Mouse (Mus musculus) CH12.LX (cell line): ENCODE measurements around the gene Prkci. TPM values are rescaled to one million over a fixed set of nuclear protein-coding genes. Genes with fewer than 3 reads are reported as not detected.

Experiments
- DNase-seq: peaks from one replicate; pipeline ENCODE4 v3.0.0-alpha.2; 2013; ENCODE audit errors: extremely low read depth
- H3K27ac ChIP-seq: 2 replicates; pipeline ENCODE4 v1.5.1; 2012; ENCODE audit warnings: low read depth, mild to moderate bottlenecking, control low read depth, moderate library complexity; ENCODE audit not compliant: insufficient read depth
- H3K27me3 ChIP-seq: replicated peaks from 2 replicates; pipeline ENCODE3; 2012; ENCODE audit warnings: inconsistent platforms
- H3K36me3 ChIP-seq, 2 experiments: replicated peaks in 1 of 2; 2 replicates each; pipeline versions ENCODE3 to v1.6.1; 2012; ENCODE audit warnings: inconsistent platforms in 1 of 2, low read length in 1 of 2, mild to moderate bottlenecking in 1 of 2, mixed read lengths in 1 of 2, moderate library complexity in 1 of 2; ENCODE audit not compliant: control insufficient read depth in 1 of 2, insufficient read depth in 1 of 2
- H3K4me1 ChIP-seq, 2 experiments: 2 replicates each; pipeline ENCODE4 v1.6.1; 2012; ENCODE audit warnings: inconsistent platforms in 1 of 2, moderate library complexity in 1 of 2; ENCODE audit not compliant: insufficient read depth in 2 of 2, control insufficient read depth in 1 of 2
- H3K4me2 ChIP-seq: 2 replicates; pipeline ENCODE4 v1.6.1; 2012; ENCODE audit warnings: low read depth, mild to moderate bottlenecking, control low read depth; ENCODE audit not compliant: poor library complexity, insufficient read depth, severe bottlenecking
- H3K4me3 ChIP-seq, 3 experiments: fragments of 150-350 bp in 1 of 3; sonication (generic) in 1 of 3; replicated peaks in 1 of 3; 2 replicates each; pipeline versions ENCODE3 to v1.5.1; 2011 to 2012; ENCODE audit warnings: low read depth in 2 of 3, low read length in 2 of 3, mild to moderate bottlenecking in 2 of 3, moderate library complexity in 2 of 3, control low read depth in 1 of 3, improper control_type of control experiment in 1 of 3, inconsistent platforms in 1 of 3, mixed read lengths in 1 of 3; ENCODE audit not compliant: poor library complexity in 1 of 3
- H3K79me2 ChIP-seq: replicated peaks from 2 replicates; pipeline ENCODE4 v1.6.1; 2012; ENCODE audit warnings: mild to moderate bottlenecking, moderate library complexity; ENCODE audit not compliant: control insufficient read depth, poor library complexity, insufficient read depth, severe bottlenecking; ENCODE audit errors: extremely low read depth
- H3K9ac ChIP-seq: 2 replicates; pipeline ENCODE4 v1.6.1; 2012; ENCODE audit warnings: low read depth, mild to moderate bottlenecking, control low read depth, moderate library complexity; ENCODE audit not compliant: insufficient read depth
- H3K9me3 ChIP-seq: replicated peaks from 2 replicates; pipeline ENCODE3; 2012; ENCODE audit warnings: low read length, inconsistent platforms, mixed read lengths
- BHLHE40 ChIP-seq: IDR thresholded peaks from 2 replicates; pipeline ENCODE4 v1.6.1; 2011; ENCODE audit warnings: mild to moderate bottlenecking, low read depth, low read length, improper control_type of control experiment
- CTCF ChIP-seq, 2 experiments: IDR thresholded peaks in 1 of 2; conservative IDR thresholded peaks in 1 of 2; 2 replicates each; pipeline ENCODE4 v1.5.1; 2011 to 2012; ENCODE audit warnings: low read depth in 2 of 2, low read length in 2 of 2, improper control_type of control experiment in 1 of 2, inconsistent platforms in 1 of 2, mild to moderate bottlenecking in 1 of 2, moderate library complexity in 1 of 2
- JUN ChIP-seq: IDR thresholded peaks from 2 replicates; pipeline ENCODE4 v1.6.1; 2011; ENCODE audit warnings: low read depth, mild to moderate bottlenecking, low read length, improper control_type of control experiment, moderate library complexity; ENCODE audit not compliant: insufficient read depth
- JUND ChIP-seq: conservative IDR thresholded peaks from 2 replicates; pipeline ENCODE4 v1.6.1; 2011; ENCODE audit warnings: low read depth, low read length, improper control_type of control experiment
- MXI1 ChIP-seq: IDR thresholded peaks from 2 replicates; pipeline ENCODE4 v1.6.1; 2011; ENCODE audit warnings: mild to moderate bottlenecking, low read depth, low read length, improper control_type of control experiment
- MYC ChIP-seq: IDR thresholded peaks from 2 replicates; pipeline ENCODE4 v1.6.1; 2011; ENCODE audit warnings: low read depth, mild to moderate bottlenecking, improper control_type of control experiment, low read length
- POLR2AphosphoS2 ChIP-seq: IDR thresholded peaks from 2 replicates; pipeline ENCODE4 v1.6.1; 2011; ENCODE audit warnings: low read depth, low read length, improper control_type of control experiment
- RAD21 ChIP-seq: IDR thresholded peaks from 2 replicates; pipeline ENCODE4 v1.6.1; 2011; ENCODE audit warnings: low read depth, mild to moderate bottlenecking, low read length, improper control_type of control experiment, moderate library complexity
- RCOR1 ChIP-seq: conservative IDR thresholded peaks from 2 replicates; pipeline ENCODE4 v1.6.1; 2012; ENCODE audit warnings: low read depth, mild to moderate bottlenecking, inconsistent platforms, low read length, improper control_type of control experiment
- SIN3A ChIP-seq: IDR thresholded peaks from 2 replicates; pipeline ENCODE4 v1.6.1; 2012; ENCODE audit warnings: low read length, improper control_type of control experiment, inconsistent platforms
- SMC3 ChIP-seq: IDR thresholded peaks from 2 replicates; pipeline ENCODE4 v1.6.1; 2011; ENCODE audit warnings: low read depth, low read length, improper control_type of control experiment
- TCF12 ChIP-seq: IDR thresholded peaks from 2 replicates; pipeline ENCODE4 v1.6.1; 2014; ENCODE audit warnings: low read depth, mild to moderate bottlenecking, inconsistent platforms, low read length, improper control_type of control experiment
- USF1 ChIP-seq: IDR thresholded peaks from 2 replicates; pipeline ENCODE4 v1.6.1; 2014; ENCODE audit warnings: low read depth, mild to moderate bottlenecking, inconsistent platforms, low read length, improper control_type of control experiment
- USF2 ChIP-seq: conservative IDR thresholded peaks from 2 replicates; pipeline ENCODE4 v1.6.1; 2011; ENCODE audit warnings: low read depth, low read length, improper control_type of control experiment
- ZKSCAN1 ChIP-seq: IDR thresholded peaks from 2 replicates; pipeline ENCODE4 v1.6.1; 2012; ENCODE audit warnings: low read depth, inconsistent platforms, low read length, improper control_type of control experiment, borderline replicate concordance
- ZNF384 ChIP-seq: IDR thresholded peaks from 2 replicates; pipeline ENCODE4 v1.6.1; 2012; ENCODE audit warnings: low read depth, low read length, improper control_type of control experiment, inconsistent platforms
- dilution Hi-C: fragments of 300-500 bp; cut with MboI; formaldehyde crosslinking; loops from 2 replicates; pipeline ENCODE4 v1.14.3; 2020; ENCODE audit warnings: low sequenced_read_pairs; ENCODE audit not compliant: extremely low pct_unique_long_range_greater_than_20kb, extremely low pct_ligation_motif_present
- in situ Hi-C: fragments of 300-500 bp; cut with MboI; formaldehyde crosslinking; loops from 3 replicates; pipeline ENCODE4 v1.14.3; 2019; ENCODE audit warnings: low sequenced_read_pairs, low pct_ligation_motif_present, low pct_unique_long_range_greater_than_20kb, mixed read lengths
- polyA plus RNA-seq: library from polyadenylated mRNA; unstranded; fragments of >175 nt; gene quantifications from 2 replicates; pipeline ENCODE4 v1.2.1, GENCODE M21; 2012; ENCODE audit warnings: low read depth; ENCODE audit not compliant: insufficient read length
- total RNA-seq, 2 experiments: library from RNA; depleted of rRNA; stranded (reverse); fragments of 300-350 nt in 1 of 2; fragments of >200 nt in 1 of 2; gene quantifications; 2 replicates each; pipeline ENCODE4 v1.2.3; 2012 to 2014

Gene Prkci
- total and polyA plus RNA-seq, 3 experiments = 14.8 to 17.1 (median 16.7) TPM

DNA sequence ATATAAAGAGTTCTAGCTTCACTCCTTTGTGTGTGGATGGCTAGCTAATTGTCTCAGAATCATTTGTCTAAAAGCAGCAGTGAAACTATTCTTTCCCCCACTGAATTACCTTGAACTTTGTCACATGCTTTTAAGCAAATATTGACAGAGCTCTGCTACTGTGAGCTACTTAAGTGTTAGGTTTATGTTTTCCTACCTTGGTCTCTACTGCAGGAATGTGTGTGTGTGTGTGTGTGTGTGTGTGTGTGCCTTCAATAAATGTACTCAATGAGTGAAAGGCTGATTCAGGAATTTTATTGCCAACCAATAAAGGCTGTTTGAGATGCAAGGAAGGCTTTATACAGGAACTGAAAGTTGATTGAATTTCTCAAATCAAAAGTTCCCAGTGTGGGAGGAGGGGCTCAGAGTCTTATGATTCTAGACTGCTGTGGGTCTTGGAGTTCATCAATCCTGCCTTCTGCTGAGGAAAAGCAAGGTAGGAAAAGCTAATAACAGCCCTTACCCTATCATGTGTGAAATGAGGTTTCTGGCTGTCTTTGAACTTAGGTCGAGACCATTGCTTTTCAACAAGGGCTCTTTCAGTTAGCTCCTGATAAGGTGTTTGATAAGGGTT is 18.4 kb upstream of the Prkci start:
- no peaks in the 10 kb centered on the region for H3K79me2 ChIP-seq
- H3K27me3 ChIP-seq = no peaks in the 10 kb centered on the region
- TF ChIP-seq RCOR1 (no peak), SMC3 (no peak), USF1 (no peak), MXI1 (no peak), JUND (no peak), RAD21 (no peak), ZNF384 (no peak), JUN (no peak), SIN3A (no peak), USF2 (no peak), BHLHE40 (no peak)
- dilution Hi-C loops (no loop called here), in situ Hi-C loops (loop anchor here (25.0 kb wide), 1 partner anchor 390 kb away; the partner anchor contains the start of gene Actrt3)
- no peak overlapping the region for H3K4me3 ChIP-seq
- H3K36me3 ChIP-seq = no peaks in the 10 kb centered on the region
- no peak overlapping the region for H3K9ac ChIP-seq
- H3K4me1 ChIP-seq = peaks cover 0 to 6% of the 10 kb centered on the region in 2 experiments; a peak in 2 of 4 replicates
- H3K9me3 ChIP-seq = no peaks in the 10 kb centered on the region
- no peak overlapping the region for H3K27ac ChIP-seq
- H3K4me2 ChIP-seq = no peak overlapping the region
- DNase-seq = no peak

GRCm38 (mm10) chr3:30981616-30982380 is 13.7 kb upstream of the Prkci start:
- no peak overlapping the region for H3K4me3 ChIP-seq
- no peaks in the 10 kb centered on the region for H3K27me3 ChIP-seq
- no peak for TF ChIP-seq POLR2AphosphoS2
- TF ChIP-seq ZKSCAN1 = no peak
- TF ChIP-seq CTCF (conservative IDR thresholded peaks at IDR 0.05 in 1 of 2, IDR thresholded peaks at IDR 0.05 in 1 of 2; ENCODE audit: low read depth in 2 of 2, low read length in 2 of 2) = peak in 1 of 2 experiments; percentile 13; a peak in 1 of 4 replicates
- TF ChIP-seq JUN = no peak
- TF ChIP-seq MYC = no peak
- no peak for TF ChIP-seq TCF12
- TF ChIP-seq, all 38 proteins: peak for 1
- Histone ChIP-seq H3K27ac (no peak overlapping the region), H3K9ac (no peak overlapping the region), H3K9me3 (no peaks in the 10 kb centered on the region), H3K79me2 (no peaks in the 10 kb centered on the region), H3K4me2 (no peak overlapping the region), H3K4me1 (peaks cover 0 to 6% of the 10 kb centered on the region in 2 experiments; a peak in 2 of 4 replicates), H3K36me3 (peaks cover 0 to 5% of the 10 kb centered on the region in 2 experiments)
- in situ Hi-C loops = loop anchor here (25.0 kb wide), 1 partner anchor 394 kb away; the partner anchor contains the start of gene Actrt3
- dilution Hi-C loops = no loop called here
- no peak for DNase-seq
